Mouse (Mus musculus): ENCODE measurements around the gene Urad. TPM values are rescaled to one million over a fixed set of nuclear protein-coding genes. Genes with fewer than 3 reads are reported as not detected.
A peak's percentile ranks its signal among the peaks of the same experiment; 100 is the strongest.

Urad gene
- polyA plus RNA-seq, 1 experiment from 2014 or later: not detected

DNA sequence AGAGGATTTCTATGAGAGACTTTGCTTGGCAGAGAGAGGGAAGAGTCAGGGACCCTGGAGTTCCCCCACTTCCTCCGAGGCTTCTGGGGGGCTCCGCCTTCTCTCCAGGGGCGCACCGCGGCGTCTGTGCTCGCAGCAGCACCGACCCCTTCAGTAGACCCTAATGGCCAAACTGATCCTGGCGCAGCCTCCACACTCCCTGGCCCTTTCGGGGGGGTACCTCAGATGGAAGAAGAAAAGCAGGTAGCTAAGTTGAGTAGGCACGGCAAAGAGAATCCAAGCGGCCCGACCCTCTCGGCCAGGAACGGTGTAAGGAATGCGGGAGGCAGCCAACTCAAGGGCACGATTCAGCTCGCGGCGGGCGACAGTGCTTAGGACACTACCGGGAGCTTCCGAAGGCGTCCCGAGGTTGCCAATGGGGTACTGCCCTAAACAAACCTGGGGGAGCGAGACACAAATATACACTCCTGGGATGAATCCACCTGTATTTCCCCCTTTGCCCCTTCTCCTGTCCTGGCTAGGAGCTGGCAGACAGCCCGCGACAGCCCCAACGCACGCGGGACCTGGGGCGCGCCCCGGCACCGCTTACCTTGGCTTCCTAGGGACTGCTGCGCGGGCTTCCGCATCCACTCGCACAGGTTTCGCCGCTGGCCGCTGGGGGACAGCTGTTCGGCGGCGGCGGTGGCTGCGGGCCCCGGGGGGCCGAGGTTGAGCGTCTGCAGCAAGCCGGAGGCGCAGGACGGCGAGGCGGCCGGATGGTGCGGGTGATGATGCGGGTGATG, 16.2 kb downstream of the Urad start:
- no peaks in the 10 kb centered on the region for H3K9me3 ChIP-seq
- no peaks in the 10 kb centered on the region for H3K36me3 ChIP-seq
- H3K4me1 ChIP-seq: peaks cover 11% of the 10 kb centered on the region; the same call in 1 of the 2 replicates
- no peak for ATAC-seq (ENCODE audit: low FRiP score, low read depth)
- peaks cover 100% of the 10 kb centered on the region for H3K27me3 ChIP-seq
- no peak overlapping the region for H3K27ac ChIP-seq (replicated peaks)
- whole genome bisulfite sequencing: under 1% methylated on average over 58 of the region's 58 CpGs
- no peak overlapping the region for H3K9ac ChIP-seq (replicated peaks)
- no peak overlapping the region for H3K4me2 ChIP-seq (replicated peaks)
- peak overlapping the region; percentile 12; the same call in 1 of the 2 replicates for H3K4me3 ChIP-seq

DNA sequence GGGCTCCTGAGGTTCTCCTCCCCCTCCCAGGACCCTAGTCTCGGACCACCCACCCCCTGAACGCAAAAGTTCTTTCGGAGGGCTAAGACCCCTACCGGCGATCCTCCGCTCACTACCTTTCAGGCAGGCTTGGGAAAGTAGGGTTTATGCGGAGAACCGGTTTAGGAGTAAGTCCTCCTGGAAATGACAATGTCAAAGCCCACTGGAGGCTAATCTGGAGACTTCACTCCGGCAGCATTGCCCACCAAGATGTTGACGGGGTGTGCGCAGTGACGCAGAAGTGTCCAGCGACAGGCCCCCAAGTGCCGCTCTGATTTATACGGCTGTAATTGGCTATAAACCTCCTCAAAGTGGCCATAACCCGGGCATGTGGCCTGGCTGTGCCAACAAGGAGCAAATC, 17.1 kb downstream of the Urad start:
- Histone ChIP-seq H3K36me3 (no peaks in the 10 kb centered on the region), H3K4me2 (replicated peaks) (peak overlapping the region; percentile 9; the same call in 1 of the 2 replicates), H3K4me1 (peaks cover 11% of the 10 kb centered on the region; the same call in 1 of the 2 replicates), H3K27ac (replicated peaks) (no peak overlapping the region), H3K9ac (replicated peaks) (no peak overlapping the region), H3K27me3 (peaks cover 100% of the 10 kb centered on the region), H3K9me3 (no peaks in the 10 kb centered on the region), H3K4me3 (peak overlapping the region; percentile 20; the same call in 1 of the 2 replicates)
- 1% methylated on average over 16 of the region's 16 CpGs for WGBS
- no peak for ATAC-seq (ENCODE audit: low FRiP score, low read depth)

DNA sequence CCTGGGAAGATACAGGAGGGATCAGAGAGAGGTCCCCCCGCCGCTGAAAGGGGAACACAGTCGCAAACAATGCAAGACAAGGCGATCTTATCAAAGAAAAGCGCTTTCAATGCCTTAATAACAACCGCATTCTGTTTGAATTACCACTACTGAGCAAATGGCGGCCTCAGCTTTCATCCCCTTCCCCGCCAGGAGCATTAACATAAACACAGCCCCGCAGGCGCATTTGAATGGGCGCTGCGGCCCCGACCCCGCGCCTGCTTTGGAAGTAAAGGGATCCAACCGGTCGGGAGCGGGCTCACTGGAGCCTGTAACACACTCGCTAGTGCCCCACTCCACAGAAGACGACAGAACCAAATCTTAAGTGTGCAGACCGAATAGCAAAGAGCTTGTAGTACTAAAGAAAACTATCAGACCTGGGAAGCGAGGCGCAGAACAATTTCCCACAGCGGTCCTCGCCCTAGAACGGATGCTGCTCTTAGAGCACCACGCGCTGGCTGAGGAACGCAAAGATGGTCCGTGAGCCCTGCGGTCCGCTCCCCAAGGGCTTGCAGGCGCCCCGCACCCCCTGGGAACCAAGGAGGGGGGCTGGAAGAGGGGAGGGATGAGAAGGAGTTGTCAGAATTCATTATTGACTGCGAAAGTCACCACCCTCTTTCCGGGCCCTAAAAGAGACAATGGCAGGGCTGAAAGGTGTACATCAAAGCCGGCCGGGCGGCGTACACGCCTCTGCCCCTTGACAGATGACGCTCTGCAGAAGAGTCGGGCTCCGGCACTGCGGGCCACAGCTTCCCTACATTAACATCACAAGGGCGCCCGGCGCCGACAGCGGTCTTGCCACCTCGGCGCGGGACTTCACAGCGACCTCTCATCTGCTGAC, 17.7 kb downstream of the Urad start:
- no peak overlapping the region for H3K9ac ChIP-seq (replicated peaks)
- H3K36me3 ChIP-seq: no peaks in the 10 kb centered on the region
- no peak overlapping the region for H3K27ac ChIP-seq (replicated peaks)
- H3K4me1 ChIP-seq: peaks cover 15% of the 10 kb centered on the region; the same call in 1 of the 2 replicates
- WGBS: under 1% methylated on average over 54 of the region's 54 CpGs
- H3K9me3 ChIP-seq: no peaks in the 10 kb centered on the region
- 0 out of 2 replicates have a peak, but pooled peaks have one; percentile 28 for ATAC-seq (ENCODE audit: low FRiP score, low read depth)
- peaks cover 100% of the 10 kb centered on the region for H3K27me3 ChIP-seq
- peak overlapping the region; percentile 9; the same call in 1 of the 2 replicates for H3K4me2 ChIP-seq (replicated peaks)
- peak overlapping the region; percentile 20 for H3K4me3 ChIP-seq

DNA sequence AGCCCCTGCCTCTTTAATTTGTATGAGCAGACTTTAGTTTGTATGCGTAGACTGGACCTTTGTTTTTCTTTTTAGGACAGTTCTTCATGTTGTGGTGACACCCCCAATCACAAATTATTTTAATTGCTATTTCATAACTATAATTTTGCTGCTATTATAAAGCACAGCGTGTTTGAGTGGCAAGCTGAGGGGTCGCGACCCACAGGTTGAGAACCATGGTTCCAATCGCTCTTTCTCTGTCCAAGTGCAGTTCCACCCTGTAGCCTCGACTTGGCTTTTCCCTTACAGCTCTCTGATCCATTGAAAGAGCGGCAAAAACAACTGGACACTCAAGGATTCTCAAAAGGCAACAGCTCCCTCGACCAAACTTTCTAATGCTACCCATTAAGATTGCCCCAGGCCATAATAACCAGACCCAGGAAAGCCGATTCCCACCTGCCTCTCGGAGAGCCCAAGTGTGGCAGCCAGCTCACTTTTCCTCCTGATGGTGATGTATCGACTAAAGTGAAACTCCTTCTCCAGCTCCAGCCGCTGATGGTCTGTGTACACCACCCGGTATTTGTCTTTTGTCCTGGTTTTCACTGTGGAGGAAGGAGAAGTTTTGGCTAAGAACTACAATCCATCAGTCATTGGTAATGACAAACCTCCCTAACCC, 19.4 kb downstream of the Urad start:
- Histone ChIP-seq H3K27ac (replicated peaks) (no peak overlapping the region), H3K4me3 (no peak overlapping the region), H3K9ac (replicated peaks) (no peak overlapping the region), H3K27me3 (peaks cover 100% of the 10 kb centered on the region), H3K9me3 (no peaks in the 10 kb centered on the region), H3K4me1 (peaks cover 18% of the 10 kb centered on the region; the same call in 1 of the 2 replicates), H3K4me2 (replicated peaks) (no peak overlapping the region), H3K36me3 (no peaks in the 10 kb centered on the region)
- WGBS: 4% methylated on average over 13 of the region's 13 CpGs
- ATAC-seq (ENCODE audit: low FRiP score, low read depth): no peak

DNA sequence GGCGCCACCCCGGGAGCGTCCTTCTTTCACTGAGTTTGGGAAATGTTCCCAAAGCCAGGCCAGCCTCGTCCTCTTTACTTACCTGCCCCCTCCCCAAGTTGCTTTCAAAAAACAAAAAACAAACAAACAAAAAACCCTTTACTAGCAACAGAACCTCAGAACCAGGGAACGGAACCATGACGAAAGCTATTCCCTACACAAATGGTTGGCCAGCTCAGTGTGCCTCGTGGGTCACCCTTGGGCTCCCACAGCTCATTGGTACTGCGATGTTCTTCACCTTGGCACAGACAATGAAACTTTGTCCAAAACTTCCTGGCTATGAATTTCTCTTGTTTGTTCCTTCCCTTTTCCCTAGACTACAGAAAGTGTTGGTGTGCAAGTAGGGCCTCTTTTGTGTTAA, 20.1 kb downstream of the Urad start:
- no peaks in the 10 kb centered on the region for H3K9me3 ChIP-seq
- H3K36me3 ChIP-seq: no peaks in the 10 kb centered on the region
- ATAC-seq (ENCODE audit: low FRiP score, low read depth): no peak
- WGBS: 3% methylated on average over 8 of the region's 8 CpGs
- H3K27ac ChIP-seq (replicated peaks): no peak overlapping the region
- H3K4me3 ChIP-seq: no peak overlapping the region
- H3K4me1 ChIP-seq: peaks cover 18% of the 10 kb centered on the region; the same call in 1 of the 2 replicates
- peaks cover 100% of the 10 kb centered on the region for H3K27me3 ChIP-seq
- H3K4me2 ChIP-seq (replicated peaks): no peak overlapping the region
- no peak overlapping the region for H3K9ac ChIP-seq (replicated peaks)

DNA sequence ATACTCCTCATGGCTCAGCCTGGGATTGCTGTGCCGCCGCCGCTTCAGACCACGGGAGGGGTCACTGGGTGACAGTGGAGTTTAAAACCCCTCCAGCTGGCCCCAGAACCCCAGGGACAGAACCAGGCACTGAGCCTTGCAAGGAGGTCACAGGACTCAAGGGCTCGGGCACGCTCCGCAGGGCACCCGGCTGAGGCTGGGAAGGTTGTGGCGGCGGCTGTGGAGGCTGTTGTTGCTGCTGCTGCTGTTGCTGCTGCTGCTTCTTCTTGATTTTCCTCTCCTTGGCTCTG, 20.5 kb downstream of the Urad start:
- ATAC-seq (ENCODE audit: low FRiP score, low read depth): no peak
- H3K27me3 ChIP-seq: peaks cover 100% of the 10 kb centered on the region
- H3K27ac ChIP-seq (replicated peaks): no peak overlapping the region
- H3K4me1 ChIP-seq: peaks cover 18% of the 10 kb centered on the region; the same call in 1 of the 2 replicates
- under 1% methylated on average over 10 of the region's 10 CpGs for WGBS
- no peak overlapping the region for H3K9ac ChIP-seq (replicated peaks)
- no peaks in the 10 kb centered on the region for H3K36me3 ChIP-seq
- H3K9me3 ChIP-seq: no peaks in the 10 kb centered on the region
- no peak overlapping the region for H3K4me2 ChIP-seq (replicated peaks)
- H3K4me3 ChIP-seq: no peak overlapping the region

DNA sequence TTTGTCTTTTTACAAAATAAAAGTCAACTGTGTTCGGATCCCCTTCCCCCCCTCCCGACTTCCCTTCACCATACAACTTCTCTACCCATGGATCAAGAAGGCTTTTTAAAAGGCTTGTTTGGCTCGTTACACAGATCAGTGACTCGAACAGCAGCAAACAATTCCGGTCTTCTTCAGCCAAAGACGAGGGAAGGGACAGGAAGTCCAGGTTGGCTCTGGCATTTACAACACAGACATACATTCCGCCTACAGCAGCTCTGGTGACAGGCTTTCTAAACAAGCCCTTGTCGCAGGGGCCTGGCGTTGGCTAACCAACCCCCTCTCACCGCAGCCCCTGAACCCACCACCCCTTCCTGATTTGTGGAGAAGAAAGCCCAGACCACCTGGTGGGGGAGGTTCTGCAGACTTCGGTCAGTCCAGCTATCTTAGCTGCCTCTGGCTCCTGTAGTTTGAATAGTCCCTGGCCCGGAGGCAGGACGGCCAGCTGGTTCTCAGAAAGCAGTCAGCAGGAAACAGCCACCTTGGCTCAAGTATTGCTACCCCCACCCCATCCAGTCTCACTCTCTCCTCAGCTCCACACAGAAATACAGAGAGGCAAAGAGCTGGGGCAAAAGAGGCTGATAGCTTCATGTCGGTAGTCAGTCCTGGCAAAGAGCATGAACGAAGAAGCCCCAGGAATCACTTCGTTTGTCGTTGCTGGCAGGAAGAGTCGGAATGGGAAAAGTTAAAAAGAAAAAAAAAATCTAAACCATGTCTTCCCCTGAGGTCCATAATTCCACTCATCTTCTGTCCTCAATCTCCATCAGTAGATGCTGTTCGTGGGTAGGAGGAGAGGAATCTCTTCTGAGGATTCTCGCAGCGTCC, 21.1 kb downstream of the Urad start:
- H3K4me2 ChIP-seq (replicated peaks): no peak overlapping the region
- peaks cover 14% of the 10 kb centered on the region; the same call in 1 of the 2 replicates for H3K4me1 ChIP-seq
- no peak for ATAC-seq (ENCODE audit: low FRiP score, low read depth)
- WGBS: under 1% methylated on average over 21 of the region's 21 CpGs
- H3K9me3 ChIP-seq: no peaks in the 10 kb centered on the region
- no peak overlapping the region for H3K9ac ChIP-seq (replicated peaks)
- H3K4me3 ChIP-seq: no peak overlapping the region
- peaks cover 98% of the 10 kb centered on the region for H3K27me3 ChIP-seq
- no peak overlapping the region for H3K27ac ChIP-seq (replicated peaks)
- no peaks in the 10 kb centered on the region for H3K36me3 ChIP-seq

DNA sequence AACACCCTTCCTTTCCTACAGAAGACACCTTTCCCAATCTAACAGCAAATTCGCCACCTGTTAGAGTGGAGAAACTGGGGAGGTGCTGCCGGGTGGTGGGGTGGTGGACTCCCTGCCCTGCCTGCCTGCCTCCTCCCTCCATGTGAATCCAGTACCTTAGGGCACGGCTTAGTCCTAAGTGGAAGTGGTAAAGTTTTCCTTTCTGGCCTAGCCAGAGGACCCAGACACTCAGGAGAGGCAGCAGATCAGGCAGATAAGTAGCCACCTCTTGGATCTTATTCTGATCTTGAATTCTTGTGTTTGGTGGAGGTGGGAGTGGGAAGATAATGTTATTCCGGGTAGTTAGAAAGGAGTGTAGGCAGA, 22.3 kb downstream of the Urad start:
- H3K4me1 ChIP-seq: peaks cover 14% of the 10 kb centered on the region; the same call in 1 of the 2 replicates
- peaks cover 98% of the 10 kb centered on the region for H3K27me3 ChIP-seq
- ATAC-seq (ENCODE audit: low FRiP score, low read depth): no peak
- H3K4me3 ChIP-seq: peak overlapping the region; percentile 16; the same call in 1 of the 2 replicates
- peak overlapping the region; percentile 44 for H3K4me2 ChIP-seq (replicated peaks)
- H3K27ac ChIP-seq (replicated peaks): no peak overlapping the region
- no peaks in the 10 kb centered on the region for H3K36me3 ChIP-seq
- no peak overlapping the region for H3K9ac ChIP-seq (replicated peaks)
- no peaks in the 10 kb centered on the region for H3K9me3 ChIP-seq
- 1% methylated on average over 4 of the region's 4 CpGs for WGBS

DNA sequence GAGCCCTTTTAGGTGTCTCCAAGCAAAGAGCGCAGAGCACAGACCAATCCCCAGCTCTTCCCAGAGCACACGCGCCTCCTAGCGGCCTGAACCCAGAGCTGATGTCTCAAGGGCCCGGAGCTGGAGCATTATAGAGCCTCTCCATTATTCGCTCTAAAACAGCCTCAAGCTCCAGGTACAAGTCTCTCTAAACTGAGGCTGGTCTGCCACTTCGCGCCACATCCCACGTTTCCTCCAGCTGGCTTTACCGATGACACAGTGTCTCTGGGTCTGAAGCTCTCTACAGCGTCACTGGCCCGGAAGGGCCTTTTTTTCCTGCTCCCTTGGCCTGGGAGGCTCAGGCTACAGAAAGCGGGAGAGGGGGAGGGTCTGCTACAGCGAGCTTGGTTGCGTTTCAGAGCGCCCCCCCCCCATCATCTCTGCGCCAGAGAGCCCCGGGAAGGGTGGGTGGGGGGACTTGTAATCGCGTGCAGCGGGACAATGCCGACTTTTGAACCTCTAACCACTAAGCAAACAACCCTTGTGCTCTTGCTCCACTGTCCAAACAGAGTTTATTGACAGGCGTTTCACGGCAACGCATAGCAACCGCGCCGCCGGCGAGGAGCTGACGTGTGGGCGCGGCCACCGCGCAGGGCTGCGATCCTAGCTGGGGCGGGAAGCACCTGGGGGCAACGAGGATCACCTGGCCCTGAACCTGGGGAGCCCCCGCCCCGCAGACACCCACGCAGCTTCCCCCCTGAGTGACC, 22.8 kb downstream of the Urad start:
- WGBS: under 1% methylated on average over 40 of the region's 41 CpGs
- H3K36me3 ChIP-seq: no peaks in the 10 kb centered on the region
- H3K4me3 ChIP-seq: peak overlapping the region; percentile 16
- H3K4me2 ChIP-seq (replicated peaks): peak overlapping the region; percentile 44
- no peak overlapping the region for H3K9ac ChIP-seq (replicated peaks)
- H3K27ac ChIP-seq (replicated peaks): no peak overlapping the region
- H3K9me3 ChIP-seq: no peaks in the 10 kb centered on the region
- ATAC-seq (ENCODE audit: low FRiP score, low read depth): peak; percentile 68; the same call in 1 of the 2 replicates
- peaks cover 10% of the 10 kb centered on the region; the same call in 1 of the 2 replicates for H3K4me1 ChIP-seq
- peaks cover 98% of the 10 kb centered on the region for H3K27me3 ChIP-seq

DNA sequence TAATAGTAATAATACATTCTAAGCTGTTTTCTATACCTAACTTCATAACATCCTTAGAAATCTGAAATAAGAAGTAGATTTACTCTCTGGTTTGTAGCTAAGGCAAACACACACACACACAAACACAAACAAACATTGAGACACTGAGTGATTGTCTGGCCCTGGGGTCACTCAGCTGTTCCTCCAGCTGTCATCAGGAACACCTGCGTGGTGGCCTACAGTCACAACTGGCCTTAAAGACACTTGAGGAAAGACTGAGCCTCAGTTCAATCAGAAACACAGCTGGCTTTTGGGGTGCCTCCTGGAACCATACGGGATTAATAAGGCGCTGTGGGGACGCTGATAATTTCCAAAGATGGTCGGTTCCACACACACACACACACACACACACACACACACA, 25.0 kb downstream of the Urad start:
- no peak overlapping the region for H3K4me3 ChIP-seq
- H3K27me3 ChIP-seq: peaks cover 98% of the 10 kb centered on the region
- H3K36me3 ChIP-seq: no peaks in the 10 kb centered on the region
- H3K9me3 ChIP-seq: no peaks in the 10 kb centered on the region
- H3K4me1 ChIP-seq: peaks cover 13% of the 10 kb centered on the region; the same call in 1 of the 2 replicates
- no peak for ATAC-seq (ENCODE audit: low FRiP score, low read depth)
- H3K4me2 ChIP-seq (replicated peaks): no peak overlapping the region
- no peak overlapping the region for H3K9ac ChIP-seq (replicated peaks)
- no peak overlapping the region for H3K27ac ChIP-seq (replicated peaks)
- WGBS: 59% methylated on average over 5 of the region's 5 CpGs

Data from midbrain, embryonic 12.5 days (tissue).